Mouse (Mus musculus) urinary bladder, adult 18-20 months (tissue): ENCODE data around the gene Uap1.
"Not testable (repeated sequence)": the region's sequence is repeated elsewhere in the genome, so short reads cannot be mapped to it uniquely, and the experiment has no call there.

Experiments used
- DNase-seq, 2 experiments: peaks; one replicate each; pipeline ENCODE4 v3.0.0; 2022; ENCODE audit warnings: low spot score in 2 of 2, mixed read lengths in 2 of 2

Uap1 gene

DNA sequence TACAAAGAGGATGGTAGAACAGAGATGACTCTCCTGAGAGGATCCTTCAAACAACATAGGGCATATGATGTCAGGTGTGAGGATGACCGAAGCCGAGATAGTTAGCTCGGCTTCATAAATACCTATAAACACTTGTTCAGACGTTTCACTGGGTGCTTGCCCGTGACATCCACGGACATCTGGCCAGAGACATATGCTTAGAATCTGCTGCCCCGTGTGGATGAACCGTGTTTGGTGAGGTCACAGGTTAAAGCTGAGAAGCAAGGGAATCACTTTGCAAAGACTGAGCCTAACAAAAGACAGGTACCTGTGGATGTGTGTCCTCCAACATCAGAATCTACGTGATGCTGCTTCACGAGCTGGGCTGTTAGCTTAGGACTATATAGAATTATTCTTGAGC lies 62.5 kb downstream of the Uap1 start:
- DNase-seq, result no peak

- no peak for DNase-seq
Observed at GRCm38 (mm10) chr1:170111651-170112226, 63.0 kb downstream of the Uap1 start.

DNA sequence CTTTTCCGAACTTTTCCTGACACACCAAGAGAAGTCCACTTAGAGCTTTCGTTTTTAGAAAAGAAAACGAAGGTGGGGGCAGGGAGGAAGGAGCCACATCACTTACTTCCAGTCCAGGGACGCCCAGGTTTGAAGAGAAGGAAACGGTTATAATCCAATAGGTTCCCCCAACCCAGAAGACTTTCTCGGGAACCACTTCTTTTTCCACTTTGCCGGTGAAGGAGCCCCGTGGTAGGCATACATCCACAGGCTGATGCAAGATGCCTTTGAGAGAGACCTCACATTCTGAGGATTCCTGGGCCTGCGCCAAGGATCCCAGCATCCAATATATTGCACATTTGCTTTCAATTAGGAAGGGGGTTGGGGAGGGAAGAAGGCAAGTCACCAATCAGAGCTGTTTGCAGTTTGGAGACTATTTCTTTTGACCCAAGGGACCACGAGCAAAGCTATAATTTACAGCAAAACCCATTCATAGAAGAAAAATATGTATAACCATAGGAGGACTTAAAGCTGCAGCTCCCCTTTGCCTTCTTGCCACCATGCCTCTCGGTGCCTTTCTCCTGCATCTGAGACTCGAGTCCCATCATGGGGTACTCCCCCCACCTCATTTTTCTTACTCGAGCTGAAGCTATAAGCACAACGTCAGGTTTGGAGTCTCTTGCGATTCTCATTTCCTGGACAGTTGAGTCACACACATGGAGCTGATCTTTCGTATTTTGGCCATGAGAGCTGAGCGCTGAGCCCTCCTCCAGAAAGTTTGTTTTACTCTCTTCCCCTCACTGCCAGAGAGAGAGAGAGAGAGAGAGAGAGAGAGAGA lies 64.0 kb downstream of the Uap1 start, which contains the start of gene Ddr2:
Gene Ddr2 (minus strand): TSS at position 247 of the 817 bp plus-strand sequence.
- DNase-seq, result peak; percentile 12 to 63

- DNase-seq, result peak; percentile 9 to 42
Observed at GRCm38 (mm10) chr1:170109776-170110515, 64.8 kb downstream of the Uap1 start.

DNA sequence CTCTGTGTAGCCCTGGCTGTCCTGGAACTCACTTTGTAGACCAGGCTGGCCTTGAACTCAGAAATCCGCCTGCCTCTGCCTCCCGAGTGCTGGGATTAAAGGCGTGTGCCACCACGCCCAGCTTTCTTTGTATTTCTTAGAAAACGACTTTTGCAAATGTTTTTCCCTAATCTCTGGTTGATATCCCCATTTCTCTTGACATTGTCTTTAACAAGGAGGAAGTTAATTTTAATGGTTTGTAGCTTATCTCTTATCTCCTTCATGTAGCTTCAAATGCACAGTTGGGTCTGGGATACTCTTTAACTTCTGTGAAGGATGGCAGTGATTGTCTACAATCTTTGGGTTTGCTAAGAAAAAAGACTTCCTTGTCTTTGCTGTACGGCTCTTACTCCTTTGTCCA lies 71.9 kb downstream of the Uap1 start:
- DNase-seq, result not testable (repeated sequence)
